Mouse (Mus musculus) brain, embryonic 14.5 days (tissue): Measurements from ENCODE around the gene Prpf18. TPM values are rescaled to one million over a fixed set of nuclear protein-coding genes. Genes with fewer than 3 reads are reported as not detected.
"Not testable (repeated sequence)": the region's sequence is repeated elsewhere in the genome, so short reads cannot be mapped to it uniquely, and the experiment has no call there.

Experiments used
- DNase-seq: peaks from one replicate; pipeline ENCODE4 v3.0.0-alpha.2; 2011; ENCODE audit warnings: low read depth
- CTCF ChIP-seq: fragments of 200-500 bp; IDR thresholded peaks from 2 replicates; pipeline ENCODE4 v1.5.1; 2012; ENCODE audit warnings: inconsistent platforms, mild to moderate bottlenecking, moderate library complexity, borderline replicate concordance; ENCODE audit not compliant: insufficient read depth, insufficient read length; ENCODE audit errors: extremely low read depth
- POLR2A ChIP-seq: fragments of 200-500 bp; IDR thresholded peaks from 2 replicates; pipeline ENCODE4 v1.6.1; 2012; ENCODE audit warnings: mild to moderate bottlenecking, inconsistent platforms, borderline replicate concordance; ENCODE audit not compliant: poor library complexity, insufficient read depth, insufficient read length, severe bottlenecking; ENCODE audit errors: extremely low read depth
- polyA plus RNA-seq: library from polyadenylated mRNA; depleted of rRNA; stranded (reverse); fragments of >200 nt; gene quantifications from 2 replicates; pipeline ENCODE4 v1.2.3, GENCODE M21; 2012

Prpf18 gene
- polyA plus RNA-seq, 1 experiment: 40.7 TPM

DNA sequence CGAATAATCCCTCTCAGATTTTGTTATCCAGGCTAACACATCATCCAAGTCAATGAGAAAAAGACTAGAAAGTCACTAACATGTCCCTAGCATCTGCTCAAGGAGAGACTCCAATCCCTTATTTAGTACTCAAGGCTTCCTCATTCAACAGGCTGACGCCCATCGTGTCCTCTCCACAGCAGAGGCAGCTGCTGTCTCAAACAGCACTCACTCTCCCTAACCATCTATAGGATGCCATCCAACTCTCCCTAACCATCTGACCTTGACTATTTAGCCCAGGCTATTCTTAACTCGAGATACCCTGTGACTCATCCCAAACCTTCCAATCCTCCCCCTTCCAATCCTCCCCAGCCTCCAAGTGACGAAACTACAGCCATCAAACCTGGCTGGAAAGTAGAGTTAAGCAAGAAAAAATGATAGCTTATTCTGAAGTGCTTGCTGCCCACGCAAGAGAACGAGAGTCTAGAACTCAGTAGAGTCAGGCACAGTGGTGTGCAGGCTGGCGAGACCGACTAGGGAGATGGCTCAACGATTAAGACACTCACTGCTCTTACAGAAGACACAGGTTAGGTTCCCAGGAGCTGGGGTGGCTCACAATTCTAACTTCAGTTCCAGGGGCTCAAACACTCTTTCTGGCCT, 21.6 kb downstream of the Prpf18 start:
- TF ChIP-seq CTCF (no peak), POLR2A (no peak)

DNA sequence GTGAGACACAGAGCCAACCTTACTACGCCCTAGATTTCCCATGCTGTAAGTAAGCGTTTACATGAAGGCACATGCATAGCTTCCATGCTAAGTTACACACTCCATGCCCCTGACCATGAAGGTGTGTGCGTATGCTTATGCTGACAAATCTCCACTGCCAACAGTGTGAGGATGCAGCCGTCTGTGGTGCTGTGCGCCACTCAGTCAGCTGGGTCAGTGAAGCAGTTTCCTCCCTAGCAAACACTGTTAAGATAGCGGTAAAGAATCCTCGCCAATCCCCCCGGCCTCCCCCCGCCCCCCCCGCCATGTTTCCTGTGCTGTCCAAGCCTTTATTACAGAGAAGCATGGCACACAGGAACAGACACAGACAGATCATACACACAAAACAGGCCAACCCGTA, 22.4 kb downstream of the Prpf18 start:
- TF ChIP-seq CTCF (no peak), POLR2A (no peak)
- no peak for DNase-seq

More for the DNA sequence above, 21.6 kb downstream of the Prpf18 start:
- no peak for DNase-seq

DNA sequence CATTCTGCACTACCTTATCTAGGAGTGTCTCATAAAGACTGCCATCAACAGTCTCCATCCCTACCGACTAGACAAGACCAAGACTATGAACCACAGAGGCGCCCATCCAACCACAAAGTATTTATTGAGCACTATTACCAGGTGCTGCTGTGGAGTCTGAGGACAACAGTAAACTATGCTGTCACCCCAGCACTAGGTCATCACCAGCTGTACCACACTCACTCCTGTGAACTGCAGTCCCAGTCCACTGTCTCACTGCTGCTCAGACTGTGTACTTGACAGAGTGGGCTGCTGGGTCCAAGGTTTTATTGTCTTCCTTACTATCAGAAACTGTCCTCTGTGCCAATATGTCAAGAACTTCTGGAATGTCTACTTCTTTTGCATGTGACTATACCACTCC, 23.0 kb downstream of the Prpf18 start:
- no peak for TF ChIP-seq CTCF
- no peak for TF ChIP-seq POLR2A
- no peak for DNase-seq

DNA sequence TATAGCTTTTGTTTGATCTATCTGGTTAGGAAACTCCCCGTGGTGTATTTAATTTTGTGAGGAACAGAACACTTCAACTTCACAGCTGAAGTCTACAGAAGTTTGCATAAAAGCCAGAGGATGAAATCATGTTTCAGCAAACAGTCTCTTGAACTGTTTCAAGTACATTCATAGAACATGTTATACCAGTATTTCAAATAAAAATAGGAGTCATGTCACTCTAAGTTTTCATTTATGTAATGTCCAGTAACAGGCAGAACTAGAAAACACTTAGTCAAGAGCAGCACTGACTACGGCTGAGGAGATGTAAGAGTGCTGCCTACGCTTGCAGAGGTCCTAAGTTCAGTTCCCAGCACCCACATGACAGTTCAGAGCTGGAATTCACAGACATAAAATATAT, 25.0 kb downstream of the Prpf18 start:
- TF ChIP-seq CTCF: no peak
- TF ChIP-seq POLR2A: no peak
- no peak for DNase-seq

DNA sequence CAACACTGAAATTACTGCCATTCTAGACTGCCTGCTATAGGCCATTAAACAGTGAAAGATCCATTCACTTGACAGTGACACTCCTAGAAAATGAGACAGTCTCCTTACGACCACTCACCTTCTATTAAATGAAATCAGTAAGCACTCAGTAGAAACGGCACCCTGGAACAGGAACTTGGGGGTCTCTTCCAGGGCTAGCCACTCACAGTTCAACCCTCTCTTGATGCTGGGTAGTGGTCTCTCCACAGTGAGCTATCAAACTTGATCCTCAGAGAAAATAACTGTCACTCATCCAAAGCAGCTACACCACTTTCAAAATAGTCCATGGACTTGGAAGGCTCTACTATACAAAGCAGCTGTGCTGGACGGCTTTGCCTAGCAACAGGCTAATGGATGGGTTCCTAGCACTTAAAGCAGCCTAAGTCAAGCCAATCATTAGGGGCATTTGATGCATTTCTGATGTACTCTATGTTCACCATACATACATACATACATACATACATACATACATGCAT, 30.4 kb downstream of the Prpf18 start:
- TF ChIP-seq POLR2A (no peak), CTCF (no peak)

DNA sequence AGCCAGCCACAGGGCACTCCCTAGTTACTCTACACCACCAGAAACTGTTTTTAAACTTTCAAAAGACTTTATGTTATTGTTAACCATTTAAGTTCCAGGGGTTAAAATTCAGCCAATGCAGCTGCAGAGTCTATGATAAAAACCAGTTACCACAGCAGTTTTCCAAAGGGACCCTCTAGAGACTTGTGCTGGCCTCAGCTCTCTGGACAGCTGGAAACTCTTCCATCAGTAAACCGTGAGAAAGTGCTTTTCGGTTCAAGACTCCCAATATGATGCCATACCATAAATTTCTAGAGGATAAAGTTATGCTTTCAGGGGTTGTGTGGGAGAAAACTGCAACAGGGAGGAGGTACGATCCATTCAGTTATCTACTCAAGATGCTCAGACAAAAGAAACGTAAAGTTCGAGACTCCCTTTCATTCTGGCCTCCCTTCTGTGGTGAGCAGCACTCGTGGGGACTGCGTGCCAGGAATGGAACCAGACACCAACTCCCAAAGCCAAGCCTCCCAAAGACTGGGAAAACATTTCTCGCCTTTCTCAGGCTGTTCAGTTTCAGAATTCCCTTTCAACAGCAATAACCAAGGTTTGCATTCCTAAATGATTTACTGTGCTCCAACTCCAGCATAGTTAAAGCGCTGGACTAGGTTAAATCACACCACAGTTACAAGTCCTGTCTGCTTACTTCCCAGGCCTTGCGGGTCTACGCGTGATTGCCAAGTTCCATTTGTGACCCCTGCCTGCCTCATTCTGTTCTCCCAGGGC, 31.1 kb downstream of the Prpf18 start:
- no peak for DNase-seq
- TF ChIP-seq CTCF (no peak), POLR2A (no peak)

More for the DNA sequence above, 30.4 kb downstream of the Prpf18 start:
- no peak for DNase-seq

DNA sequence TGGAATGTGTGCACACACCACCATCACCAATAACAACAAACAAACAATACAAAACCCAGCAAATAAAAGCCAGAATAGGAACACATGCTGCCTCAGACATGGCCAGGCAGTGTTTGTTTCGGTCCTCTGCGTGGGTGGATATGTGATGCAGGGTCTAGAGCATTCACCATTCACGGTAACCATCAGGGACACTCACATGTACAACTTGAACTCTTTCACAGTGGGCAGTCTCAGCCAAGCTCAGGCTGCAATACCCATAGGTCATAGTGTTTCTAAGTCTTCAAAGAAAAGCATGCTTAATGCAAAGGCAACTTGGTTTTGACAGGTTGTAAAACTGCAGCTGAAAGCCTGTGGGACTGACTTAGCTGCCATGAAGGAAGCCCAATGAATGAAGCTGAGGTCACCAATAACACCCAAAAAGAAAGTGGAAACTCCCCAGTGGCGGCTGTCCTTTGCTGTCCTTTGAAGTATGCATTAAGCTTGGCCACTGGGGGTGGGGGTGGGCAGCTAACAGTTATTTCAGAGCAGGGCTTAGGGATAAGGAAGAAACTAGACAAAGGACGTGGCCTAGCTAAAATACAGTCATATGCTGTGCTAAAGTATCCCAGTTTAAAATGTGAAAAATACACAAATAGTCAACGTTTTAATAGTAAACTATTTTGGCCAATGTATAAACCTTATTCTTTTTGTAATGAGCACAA, 31.9 kb downstream of the Prpf18 start:
- TF ChIP-seq CTCF: no peak
- TF ChIP-seq POLR2A: no peak

DNA sequence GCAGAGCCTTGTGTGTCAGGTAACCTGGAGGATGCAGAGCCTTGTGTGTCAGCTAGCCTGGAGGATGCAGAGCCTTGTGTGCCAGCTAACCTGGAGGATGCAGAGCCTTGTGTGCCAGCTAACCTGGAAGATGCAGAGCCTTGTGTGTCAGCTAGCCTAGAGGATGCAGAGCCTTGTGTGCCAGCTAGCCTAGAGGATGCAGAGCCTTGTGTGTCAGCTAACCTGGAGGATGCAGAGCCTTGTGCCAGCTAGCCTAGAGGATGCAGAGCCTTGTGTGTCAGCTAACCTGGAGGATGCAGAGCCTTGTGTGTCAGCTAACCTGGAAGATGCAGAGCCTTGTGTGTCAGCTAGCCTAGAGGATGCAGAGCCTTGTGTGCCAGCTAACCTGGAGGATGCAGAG, 32.8 kb downstream of the Prpf18 start:
- DNase-seq: not testable (repeated sequence)

More for the DNA sequence above, 31.9 kb downstream of the Prpf18 start:
- no peak for DNase-seq

DNA sequence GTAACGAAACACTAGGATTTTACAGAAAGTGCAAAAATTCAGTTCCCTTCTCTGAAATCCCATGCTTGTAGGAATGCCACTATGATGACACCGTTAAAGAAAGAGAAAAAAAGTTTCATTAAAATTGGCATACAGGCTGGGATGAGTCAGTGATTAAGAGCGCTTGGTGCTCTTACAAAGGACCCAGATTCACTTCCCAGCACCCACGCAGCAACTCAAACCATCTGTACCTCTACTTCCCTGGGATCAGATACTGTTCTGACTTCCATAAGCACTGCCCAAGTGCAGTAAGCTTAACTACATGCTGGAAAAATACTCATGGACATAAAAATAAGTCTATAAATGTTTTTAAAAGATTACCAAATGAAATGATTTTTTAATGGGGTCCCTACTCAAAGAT, 34.9 kb downstream of the Prpf18 start:
- no peak for DNase-seq
- TF ChIP-seq CTCF: no peak
- TF ChIP-seq POLR2A: no peak

DNA sequence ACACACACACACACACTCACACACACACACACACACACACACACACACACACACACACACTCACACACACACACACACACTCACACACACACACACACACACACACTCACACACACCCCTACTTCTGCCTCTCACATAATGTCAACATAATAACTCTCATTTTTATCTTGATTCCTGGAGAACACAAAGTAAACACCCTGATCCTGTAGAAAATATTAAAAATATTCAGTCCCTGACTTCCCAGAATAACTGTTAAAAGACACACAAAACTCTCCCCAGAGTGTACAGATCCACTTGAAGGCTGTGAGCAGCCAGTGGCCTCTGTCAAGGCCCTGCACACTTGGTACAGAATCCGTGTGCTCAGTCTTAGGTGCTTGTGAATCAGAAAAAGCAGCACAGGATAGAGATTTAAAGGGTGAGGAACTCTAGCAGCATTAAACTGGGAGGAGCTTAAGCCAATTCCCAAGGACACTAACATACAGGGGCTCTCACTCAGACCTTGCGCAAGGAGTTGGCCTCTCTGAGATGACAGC, 36.8 kb downstream of the Prpf18 start:
- DNase-seq: no peak
- TF ChIP-seq POLR2A (no peak), CTCF (no peak)

DNA sequence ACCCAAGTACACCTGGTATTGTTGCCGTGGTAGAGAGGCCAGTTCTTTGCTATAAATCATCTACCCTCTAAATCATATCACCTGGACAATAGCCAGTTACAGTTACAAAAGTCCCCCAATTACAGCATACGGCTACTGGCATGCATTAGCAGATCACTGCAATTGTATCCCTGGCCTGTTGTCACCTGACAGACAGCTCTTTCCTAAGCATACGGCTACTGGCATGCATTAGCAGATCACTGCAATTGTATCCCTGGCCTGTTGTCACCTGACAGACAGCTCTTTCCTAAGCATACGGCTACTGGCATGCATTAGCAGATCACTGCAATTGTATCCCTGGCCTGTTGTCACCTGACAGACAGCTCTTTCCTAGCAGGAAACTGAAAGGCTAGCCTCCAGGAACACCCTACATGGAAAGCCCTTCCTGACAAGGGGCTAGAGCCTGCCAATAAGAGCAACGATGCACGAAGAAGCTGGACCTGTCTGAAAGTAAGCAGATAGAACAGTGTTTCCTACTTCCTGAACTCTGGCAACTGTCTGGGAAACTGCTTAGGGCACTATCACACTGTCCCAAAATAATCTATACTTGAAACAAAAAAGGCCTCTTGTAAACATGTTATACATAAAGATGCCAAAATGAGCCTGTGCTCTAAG, 37.5 kb downstream of the Prpf18 start:
- peak; percentile 60 for DNase-seq

DNA sequence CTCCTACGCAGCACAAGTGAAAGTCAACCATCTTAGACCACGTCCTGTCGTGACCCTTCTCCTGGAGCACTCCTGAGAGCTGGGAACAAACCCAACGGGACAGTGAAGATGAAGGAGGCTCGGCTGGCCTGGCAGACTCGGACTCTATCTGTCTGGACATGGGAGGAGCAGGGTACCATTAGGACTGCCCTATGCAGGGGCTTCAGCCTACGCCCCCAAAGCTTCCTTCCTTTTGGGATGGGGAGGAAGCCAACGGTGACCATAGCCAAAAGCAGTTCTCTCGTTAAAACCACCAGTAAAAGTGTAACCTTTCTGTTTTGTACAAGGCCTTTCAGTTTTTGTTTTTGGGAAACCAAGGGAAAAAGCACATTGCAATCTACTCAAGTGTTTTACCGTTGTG, 40.2 kb downstream of the Prpf18 start:
- TF ChIP-seq CTCF (no peak), POLR2A (no peak)
- DNase-seq: no peak

DNA sequence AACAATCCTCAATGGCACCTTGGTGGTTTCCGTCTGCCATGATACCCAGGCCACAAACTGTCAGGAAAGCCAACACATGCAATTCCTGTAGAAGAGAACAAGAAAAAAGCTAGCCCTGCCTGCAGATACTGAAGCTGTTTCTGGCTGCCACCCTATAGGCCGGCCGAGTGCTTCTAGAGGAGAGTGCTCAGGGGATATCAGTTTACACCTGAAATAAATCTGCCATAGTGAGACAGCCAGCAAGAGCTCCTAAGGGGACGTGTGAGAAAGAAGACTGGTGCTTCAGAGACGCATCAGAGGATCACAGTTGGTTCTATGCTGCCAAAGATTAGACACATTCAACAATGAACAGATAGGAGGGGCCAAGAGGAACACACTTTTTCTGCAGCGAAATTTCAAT, 40.6 kb downstream of the Prpf18 start:
- no peak for TF ChIP-seq POLR2A
- TF ChIP-seq CTCF: no peak
- DNase-seq: no peak

DNA sequence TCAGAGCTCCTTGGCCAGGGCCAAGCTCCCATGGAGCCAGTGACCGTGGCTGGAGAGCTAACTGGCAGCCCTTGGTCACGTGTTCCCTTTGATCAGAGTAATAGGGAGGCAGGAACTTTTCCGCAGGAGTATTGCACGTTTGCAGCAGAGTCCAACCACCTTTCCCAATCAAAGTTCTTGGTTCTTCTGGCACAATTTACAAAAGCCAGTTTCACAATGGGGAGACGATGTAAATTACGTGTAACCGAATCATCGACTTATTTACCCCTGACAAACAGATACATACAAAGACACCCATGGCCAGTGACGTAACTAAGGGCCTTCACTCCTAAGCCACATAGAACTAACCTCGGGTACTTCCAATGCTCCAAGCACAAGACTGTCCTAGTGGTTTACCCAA, 42.5 kb downstream of the Prpf18 start:
- DNase-seq: no peak

More for the DNA sequence above, 42.5 kb downstream of the Prpf18 start:
- TF ChIP-seq POLR2A: no peak
- TF ChIP-seq CTCF: no peak
